Mouse (Mus musculus): ENCODE data around the gene Gm8005. TPM values are rescaled to one million over a fixed set of nuclear protein-coding genes. Genes with fewer than 3 reads are reported as not detected.
"Not testable (repeated sequence)": the region's sequence is repeated elsewhere in the genome, so short reads cannot be mapped to it uniquely, and the experiment has no call there.

The Gm8005 gene
- not detected in 2 replicates for polyA plus RNA-seq (2015; fragmentation: Nextera tagmentation; extraction: Ambion mirVana)

DNA sequence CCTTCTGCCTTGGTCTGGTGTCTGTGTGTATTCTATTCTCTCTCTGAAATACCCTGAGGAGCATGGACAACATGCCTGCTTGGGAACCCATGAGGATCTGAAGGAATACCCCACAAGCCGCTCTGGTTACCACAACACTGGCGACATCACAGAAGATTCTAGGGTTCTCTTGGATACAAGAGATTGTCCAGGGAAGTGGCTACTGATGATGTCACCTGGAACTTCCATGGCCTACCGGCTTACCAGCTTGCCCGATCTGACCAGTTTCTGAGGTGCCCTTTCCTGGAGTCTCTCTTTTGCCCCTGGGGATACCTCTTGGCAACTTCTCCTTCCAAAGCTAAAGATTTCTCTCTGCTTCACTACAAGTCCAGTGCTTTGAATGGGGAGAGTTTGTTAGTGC is at the start of gene Gm8005:
Gm8005 (minus strand) TSS at position 101 of the 400 bp plus-strand sequence.
- ATAC-seq (ENCODE audit: insufficient read depth, low FRiP score); H3K4me1 ChIP-seq (ENCODE audit: control insufficient read depth, insufficient read depth, low read length); H3K27ac ChIP-seq (ENCODE audit: low read length); H3K4me3 ChIP-seq (replicated peaks; ENCODE audit: low read length); H3K9me3 ChIP-seq (replicated peaks; ENCODE audit: control insufficient read depth, low read length); H3K27me3 ChIP-seq (ENCODE audit: control insufficient read depth, insufficient read depth, low read length); H3K4me2 ChIP-seq (ENCODE audit: low read depth, low read length); H3K9ac ChIP-seq (ENCODE audit: low read length); H3K36me3 ChIP-seq (ENCODE audit: control insufficient read depth, insufficient read depth, low read length): not testable (repeated sequence)
- 97% methylated on average over 2 of the region's 4 CpGs for WGBS

DNA sequence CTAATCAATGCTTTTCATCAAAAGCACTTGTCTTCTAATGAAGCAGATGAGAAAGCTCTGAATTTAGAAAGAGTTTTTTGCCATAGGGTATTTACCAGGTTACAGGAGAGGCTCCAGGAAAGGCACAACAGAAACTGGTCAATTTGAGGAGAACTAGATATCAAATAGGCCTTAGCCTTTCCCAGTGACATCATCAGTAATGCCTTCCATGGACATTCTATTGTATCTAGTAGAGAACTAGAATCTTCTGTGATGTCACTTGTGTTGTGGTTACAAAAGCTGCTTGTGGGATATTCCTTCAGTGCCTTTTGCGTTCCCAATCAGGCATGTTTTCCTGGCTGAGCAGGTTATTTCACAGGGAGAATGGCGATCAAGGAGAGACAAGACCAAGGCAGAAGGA is 24.1 kb upstream of the Gm8005 start, which contains the start of gene Gm8011:
Gm8011 (plus strand) TSS at position 301 of the 400 bp plus-strand sequence.
- not testable (repeated sequence) for ATAC-seq (ENCODE audit: insufficient read depth, low FRiP score); H3K36me3 ChIP-seq (ENCODE audit: control insufficient read depth, insufficient read depth, low read length)
- WGBS: 55% methylated on average over 2 of the region's 2 CpGs

More for the DNA sequence above, 24.1 kb upstream of the Gm8005 start, which contains the start of gene Gm8011:
- not testable (repeated sequence) for H3K27ac ChIP-seq (ENCODE audit: low read length); H3K9ac ChIP-seq (ENCODE audit: low read length); H3K4me2 ChIP-seq (ENCODE audit: low read depth, low read length); H3K9me3 ChIP-seq (replicated peaks; ENCODE audit: control insufficient read depth, low read length); H3K27me3 ChIP-seq (ENCODE audit: control insufficient read depth, insufficient read depth, low read length); H3K4me3 ChIP-seq (replicated peaks; ENCODE audit: low read length); H3K4me1 ChIP-seq (ENCODE audit: control insufficient read depth, insufficient read depth, low read length)

Other genes starting within 250 kb of the Gm8005 start
- not detected in 2 replicates for gene Gm3573, start 248.9 kb downstream of the Gm8005 start, polyA plus RNA-seq (2015; fragmentation: Nextera tagmentation; extraction: Ambion mirVana)
- gene Gm17026, start 179.6 kb downstream of the Gm8005 start, polyA plus RNA-seq (2015; fragmentation: Nextera tagmentation; extraction: Ambion mirVana): not detected in 2 replicates
- not detected in 2 replicates for gene Gm9611, start 142.3 kb downstream of the Gm8005 start, polyA plus RNA-seq (2015; fragmentation: Nextera tagmentation; extraction: Ambion mirVana)
- not detected in 2 replicates for gene Gm7995, start 129.5 kb downstream of the Gm8005 start, polyA plus RNA-seq (2015; fragmentation: Nextera tagmentation; extraction: Ambion mirVana)
- gene Gm8011, start 24.2 kb upstream of the Gm8005 start, polyA plus RNA-seq (2015; fragmentation: Nextera tagmentation; extraction: Ambion mirVana): not detected in 2 replicates
- gene Gm8020, start 62.7 kb upstream of the Gm8005 start, polyA plus RNA-seq (2015; fragmentation: Nextera tagmentation; extraction: Ambion mirVana): not detected in 2 replicates
- not detected in 2 replicates for gene Gm8024, start 84.6 kb upstream of the Gm8005 start, polyA plus RNA-seq (2015; fragmentation: Nextera tagmentation; extraction: Ambion mirVana)
- not detected in 2 replicates for gene Gm17124, start 160.2 kb upstream of the Gm8005 start, polyA plus RNA-seq (2015; fragmentation: Nextera tagmentation; extraction: Ambion mirVana)
- not detected in 2 replicates for gene Gm3633, start 202.2 kb upstream of the Gm8005 start, polyA plus RNA-seq (2015; fragmentation: Nextera tagmentation; extraction: Ambion mirVana)
- not detected in 2 replicates for gene Gm10378, start 216.3 kb upstream of the Gm8005 start, polyA plus RNA-seq (2015; fragmentation: Nextera tagmentation; extraction: Ambion mirVana)